Mouse (Mus musculus) heart, adult 9 months (tissue): ENCODE data around the gene Igf1r.
A peak's percentile ranks its signal among the peaks of the same experiment; 100 is the strongest.

ENCODE experiments used
- DNase-seq, 2 experiments: peaks; one replicate each; pipeline ENCODE4 v3.0.0; 2022; ENCODE audit warnings: low spot score in 2 of 2

Gene Igf1r

DNA sequence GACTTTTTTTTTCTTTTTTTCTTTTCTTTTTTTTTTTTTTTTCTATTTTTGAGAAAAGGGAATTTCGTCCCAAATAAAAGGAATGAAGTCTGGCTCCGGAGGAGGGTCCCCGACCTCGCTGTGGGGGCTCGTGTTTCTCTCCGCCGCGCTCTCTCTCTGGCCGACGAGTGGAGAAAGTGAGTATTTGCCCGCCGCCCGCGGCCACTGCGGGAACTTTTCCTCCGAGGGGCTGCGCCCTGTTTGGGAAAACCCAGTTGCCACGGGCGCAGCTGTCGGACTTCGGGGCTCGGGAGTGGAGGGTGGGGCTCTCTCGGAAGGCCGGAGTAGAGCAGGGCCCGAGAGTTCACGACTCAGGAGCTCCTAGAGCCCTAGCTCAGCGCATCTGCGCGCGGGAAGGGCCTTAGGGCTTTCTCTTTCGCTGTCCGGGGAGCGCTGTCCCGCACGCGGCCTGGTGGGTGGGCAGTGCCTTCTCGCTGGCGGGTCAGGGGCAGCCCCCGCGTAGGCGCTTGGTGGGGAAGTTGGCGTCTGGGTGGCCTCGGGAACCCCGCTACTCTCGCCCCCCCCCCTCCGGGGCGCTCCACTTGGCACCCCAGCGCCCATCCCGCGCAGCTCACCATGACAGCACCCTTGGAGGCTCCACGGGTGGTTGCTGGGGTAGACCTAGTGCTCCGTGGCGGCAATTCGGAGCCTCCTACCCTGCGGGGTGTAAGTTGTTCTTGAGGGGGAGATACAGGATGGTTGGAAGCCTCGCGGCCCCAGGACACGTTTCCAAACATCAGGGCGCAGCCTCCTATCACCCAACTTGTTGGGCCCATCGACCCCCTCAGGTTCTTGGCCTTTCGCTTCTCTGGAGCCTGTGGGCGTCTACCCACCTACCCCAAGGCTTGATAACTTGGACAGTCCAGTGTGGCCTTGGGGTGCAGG lies at the start of gene Igf1r:
Gene Igf1r, plus strand, starts transcription at position 51 of the 924 bp plus-strand sequence.
- peak; percentile 39 to 40 for DNase-seq

DNA sequence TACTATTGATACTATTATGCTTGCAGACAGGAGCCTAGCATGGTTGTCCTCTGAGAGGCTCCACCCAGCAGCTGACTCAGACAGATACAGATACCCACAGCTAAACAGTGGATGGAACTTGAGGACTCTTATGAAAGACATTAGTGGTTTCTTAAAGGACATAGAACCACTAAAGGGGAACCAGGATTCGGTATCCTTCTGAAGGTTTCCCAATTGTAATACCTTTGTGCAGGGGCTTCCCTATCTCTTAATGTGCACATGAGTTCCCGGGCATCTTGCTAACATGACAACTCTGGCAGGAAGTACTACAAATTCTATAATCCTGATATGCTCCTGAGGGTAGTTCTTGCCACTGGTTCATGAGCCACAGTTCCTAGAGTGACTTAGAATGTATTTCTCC lies 46.3 kb upstream of the Igf1r start:
- DNase-seq = no peak

DNA sequence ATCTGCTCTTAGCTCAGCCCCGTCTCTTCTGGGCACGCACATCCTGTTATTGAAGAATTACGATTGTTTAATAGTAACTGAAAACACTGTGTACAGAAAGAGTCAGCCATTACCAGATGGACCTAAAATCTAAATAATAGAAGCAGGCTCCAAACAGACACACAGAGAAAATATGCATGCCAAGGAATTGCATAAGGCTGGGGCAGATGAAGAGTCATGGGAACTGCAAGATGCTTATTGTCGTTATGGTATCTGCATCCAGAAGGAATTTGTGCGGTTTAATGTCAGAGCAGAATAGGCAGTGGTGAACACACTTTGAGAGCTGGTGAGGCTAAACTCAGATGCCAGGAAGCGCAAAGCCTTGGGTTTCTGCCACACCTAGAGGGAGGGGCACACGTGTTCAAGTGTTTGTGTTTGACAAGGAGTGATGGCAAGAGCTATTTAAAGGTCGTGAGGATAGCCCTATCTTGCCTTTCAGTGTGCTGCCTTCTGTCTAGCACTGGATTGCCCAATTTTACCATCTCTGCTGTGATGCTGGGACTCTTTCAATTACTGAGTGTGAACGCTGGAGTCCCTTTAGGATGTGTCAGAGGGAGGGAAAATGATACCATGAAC lies 44.7 kb upstream of the Igf1r start:
- DNase-seq = no peak

DNA sequence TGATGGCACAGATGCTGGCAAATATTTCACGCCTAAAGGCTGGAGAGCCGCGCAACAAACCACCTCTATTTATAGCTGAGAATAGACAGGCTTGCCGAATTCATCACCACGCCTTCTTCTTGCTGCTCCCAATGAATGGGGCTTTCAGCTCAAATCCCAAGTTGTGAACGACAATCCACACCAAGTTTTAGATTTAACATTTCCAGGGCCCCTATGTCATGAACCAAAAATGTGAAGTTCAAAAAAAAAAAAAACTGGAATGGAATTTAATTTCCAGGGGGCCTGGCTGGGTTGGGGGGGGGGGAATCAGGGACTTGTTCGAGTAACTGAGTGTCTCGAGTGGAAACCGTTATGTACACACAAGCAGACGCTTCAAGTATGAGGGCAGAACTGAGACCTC lies 42.1 kb upstream of the Igf1r start:
- DNase-seq = peak; percentile 5 to 12

DNA sequence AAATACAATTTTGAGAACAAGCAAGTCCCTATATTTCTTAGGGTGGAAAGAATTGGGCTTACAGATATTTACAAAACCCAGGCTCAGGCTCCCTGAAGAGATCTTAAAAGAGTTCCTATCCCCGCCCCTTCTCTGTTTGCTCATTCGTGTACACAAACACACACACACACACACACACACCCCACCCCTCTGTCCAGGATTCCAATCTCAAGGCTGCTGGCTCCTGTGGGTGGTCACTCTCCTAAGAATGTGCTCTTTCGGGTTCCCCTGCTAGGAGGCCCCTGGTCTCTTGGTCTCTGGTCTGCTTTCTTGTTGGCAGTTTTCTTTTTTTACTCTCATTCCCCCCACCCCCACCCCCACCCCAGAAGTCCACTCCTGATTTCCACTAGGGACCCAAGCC lies 41.7 kb upstream of the Igf1r start:
- DNase-seq = no peak

DNA sequence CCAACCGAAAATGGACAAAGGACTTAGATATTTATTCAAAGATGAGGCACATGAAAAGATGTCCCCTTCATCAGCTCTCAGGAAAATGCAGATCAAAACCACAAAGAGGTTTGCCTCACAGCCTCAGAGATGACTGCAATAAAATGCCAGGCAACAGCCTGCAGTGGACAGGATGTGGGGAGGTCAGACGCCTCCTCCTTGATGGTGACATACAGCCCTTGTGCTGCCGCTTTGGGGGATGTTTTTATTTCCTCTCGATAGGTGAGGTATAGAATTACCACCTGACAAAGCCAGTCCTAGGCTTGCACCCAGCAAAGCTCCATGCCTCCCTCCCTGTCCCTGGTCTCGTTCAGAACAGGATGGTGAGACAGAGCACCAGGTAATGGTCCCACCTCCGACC lies 40.8 kb upstream of the Igf1r start:
- no peak for DNase-seq

DNA sequence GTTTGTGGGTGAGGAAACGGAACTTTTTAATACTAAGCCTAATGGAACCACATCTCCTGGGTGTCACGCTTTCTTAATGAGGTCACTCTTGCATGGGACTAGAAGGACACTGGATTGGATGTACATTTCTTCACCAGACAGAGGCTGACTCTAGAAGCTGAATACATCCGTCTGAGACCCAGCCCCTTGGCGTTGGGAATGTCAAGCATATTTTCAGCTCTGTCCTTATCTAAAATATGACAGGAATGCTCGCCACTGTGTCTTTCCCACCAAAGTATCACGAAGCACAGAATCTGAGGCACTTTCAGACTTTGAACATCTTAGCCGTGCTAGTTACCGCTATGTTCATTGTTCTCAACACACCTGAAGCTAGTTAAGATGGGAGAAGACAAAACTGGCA lies 35.7 kb upstream of the Igf1r start:
- no peak for DNase-seq

DNA sequence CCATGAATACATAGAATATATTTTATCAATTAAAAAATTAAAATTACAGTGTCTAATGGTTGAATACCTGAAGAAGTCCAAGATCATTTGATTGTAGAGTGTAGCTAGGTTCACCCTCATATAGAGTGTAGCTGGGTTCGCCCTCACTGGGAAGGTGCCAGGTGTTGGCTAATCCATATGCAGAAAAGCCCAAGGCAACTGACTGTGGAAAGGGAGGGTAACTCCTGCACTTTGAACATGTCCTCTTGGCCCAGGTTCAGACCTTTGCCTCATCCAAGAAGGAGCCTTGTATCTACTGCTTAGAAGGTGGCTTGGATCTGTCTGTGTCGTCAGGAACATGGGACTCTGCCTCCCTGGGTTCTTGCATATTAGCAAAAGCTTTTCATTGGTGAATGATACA lies 34.9 kb upstream of the Igf1r start:
- DNase-seq = no peak

DNA sequence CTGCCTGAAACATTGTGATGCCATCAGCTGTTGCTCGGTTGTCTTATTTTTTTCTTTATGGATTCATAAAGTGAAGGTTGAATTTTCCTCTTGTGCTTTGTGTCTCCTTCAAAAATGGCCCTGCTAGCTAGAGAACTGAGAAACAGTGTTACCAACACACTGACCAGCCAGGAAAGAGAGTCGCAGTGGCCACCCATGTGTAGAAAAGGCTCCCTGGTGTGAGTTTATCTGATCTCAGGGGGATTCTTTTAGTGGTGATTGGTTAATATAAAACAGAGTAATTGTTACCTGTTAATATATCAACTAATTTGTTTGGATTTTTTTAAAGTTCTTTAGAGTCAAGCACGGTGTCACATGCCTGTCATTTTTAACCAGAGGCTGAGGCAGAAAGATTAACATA lies 33.2 kb upstream of the Igf1r start:
- no peak for DNase-seq

DNA sequence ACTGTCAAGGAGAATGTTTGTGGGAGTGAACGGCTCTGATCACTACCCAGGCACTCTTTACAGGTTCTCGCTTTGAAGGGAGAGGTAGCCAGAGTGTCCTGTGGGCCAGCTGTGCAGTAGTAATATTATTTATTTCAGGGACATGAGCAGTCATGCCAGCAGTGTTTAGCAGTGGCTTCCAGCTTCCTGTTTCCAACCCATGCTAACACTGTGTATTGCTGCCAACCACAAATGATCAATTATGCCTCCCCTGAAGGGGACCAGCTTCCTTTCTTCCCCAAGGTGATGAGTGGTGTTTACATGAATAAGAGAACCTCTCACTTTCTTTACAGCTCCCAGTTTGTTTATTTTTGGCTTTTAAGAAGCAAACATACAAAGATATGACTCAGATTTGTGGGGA lies 28.4 kb upstream of the Igf1r start:
- no peak for DNase-seq

DNA sequence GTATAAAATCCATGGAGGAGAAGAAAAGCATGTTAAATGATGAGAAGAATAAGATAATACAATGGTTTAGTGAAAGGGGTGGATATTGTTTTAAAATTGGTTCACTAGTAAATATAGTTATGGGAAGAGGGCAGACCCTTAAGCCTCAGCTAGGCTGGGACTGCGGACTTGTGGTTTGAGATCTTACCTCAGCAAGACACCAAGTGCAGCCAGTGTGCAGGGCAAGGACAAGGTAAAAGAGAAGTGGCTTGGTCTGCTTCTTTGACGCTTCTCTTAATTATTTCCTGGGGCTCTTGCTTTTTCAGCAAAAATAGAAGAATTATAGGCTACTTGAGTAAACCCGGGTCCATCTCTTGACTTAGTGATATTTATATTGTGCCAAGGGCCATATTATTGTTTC lies 22.5 kb upstream of the Igf1r start:
- no peak for DNase-seq

DNA sequence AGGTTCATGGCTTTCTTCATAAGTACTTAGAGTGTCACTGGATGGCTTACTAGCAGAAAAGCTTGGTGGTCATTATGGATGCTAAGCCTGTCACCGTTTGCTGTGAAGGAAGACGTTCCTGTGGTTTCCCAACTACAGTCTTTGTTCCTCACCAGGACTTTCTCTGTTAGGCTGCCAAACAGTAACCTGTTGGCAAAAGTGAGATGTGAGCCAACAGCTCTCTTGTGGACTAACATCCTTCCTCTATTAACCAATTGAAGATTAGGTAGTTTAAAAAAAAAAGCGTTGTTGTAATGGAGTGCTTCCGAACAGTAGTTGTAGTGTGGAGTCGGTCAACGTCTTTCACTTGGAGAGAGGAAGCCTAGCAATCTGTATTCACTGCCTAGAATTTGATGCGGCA lies 15.8 kb upstream of the Igf1r start:
- DNase-seq = no peak

DNA sequence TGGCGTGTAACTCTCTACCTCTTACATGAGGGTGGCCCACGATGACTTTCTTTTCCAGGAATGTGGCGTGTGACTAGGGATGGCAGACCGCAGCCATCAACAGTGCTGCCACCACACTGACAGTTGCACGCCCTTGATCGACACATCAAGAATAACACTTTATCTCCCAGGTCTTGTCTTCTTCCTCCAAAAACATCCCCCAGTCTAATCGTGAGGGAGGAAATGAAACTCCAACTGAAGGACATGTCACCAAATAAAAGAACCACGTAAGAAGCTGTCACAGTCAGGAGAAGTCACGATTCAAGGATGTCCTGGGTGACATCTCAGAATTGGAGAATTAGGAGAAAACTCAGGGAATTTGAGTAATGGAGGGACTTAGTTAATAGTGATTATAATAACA lies 8.8 kb upstream of the Igf1r start:
- no peak for DNase-seq

DNA sequence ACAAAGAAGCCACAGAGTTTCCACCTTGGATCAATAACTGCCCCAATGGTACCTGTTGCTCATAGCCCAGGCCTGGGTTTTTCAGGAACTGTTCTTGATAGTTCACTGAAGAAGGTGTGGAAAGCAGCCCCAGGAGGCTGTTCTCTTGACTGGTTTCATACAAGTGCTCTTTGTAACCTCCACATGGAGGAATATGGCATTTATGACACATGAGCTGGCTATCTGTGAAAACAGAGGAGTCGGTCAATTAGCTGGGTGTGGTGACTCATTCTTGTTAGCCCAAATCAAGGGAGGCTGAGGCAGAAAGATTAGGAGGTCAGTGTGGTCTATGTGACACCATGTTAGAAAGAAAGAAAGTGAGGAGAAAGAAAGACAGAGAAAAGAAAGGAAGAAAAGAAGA lies 5.7 kb upstream of the Igf1r start:
- DNase-seq = no peak

DNA sequence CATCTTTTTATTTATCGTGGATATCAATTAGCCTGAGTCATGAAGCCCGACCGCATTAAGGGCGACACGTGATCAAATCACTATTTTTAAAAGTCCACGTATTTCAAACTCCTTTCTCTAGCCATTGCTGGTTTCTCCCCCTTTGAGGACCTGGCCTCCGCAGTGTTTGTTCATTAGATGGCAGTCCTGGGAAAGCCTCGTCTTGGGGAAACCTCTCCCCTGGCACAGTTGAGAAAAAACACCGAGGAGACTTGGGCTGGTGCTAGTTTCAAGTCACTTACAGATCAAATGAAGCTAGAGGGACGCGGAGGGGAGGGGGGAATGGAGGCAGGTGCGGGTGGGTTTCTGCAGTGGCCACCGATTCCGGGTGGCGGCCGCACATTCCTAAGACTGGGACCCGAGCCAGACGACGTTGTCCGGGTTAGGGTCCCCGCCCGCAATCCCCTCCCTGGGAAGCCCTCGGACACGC lies 2.2 kb upstream of the Igf1r start:
- no peak for DNase-seq

DNA sequence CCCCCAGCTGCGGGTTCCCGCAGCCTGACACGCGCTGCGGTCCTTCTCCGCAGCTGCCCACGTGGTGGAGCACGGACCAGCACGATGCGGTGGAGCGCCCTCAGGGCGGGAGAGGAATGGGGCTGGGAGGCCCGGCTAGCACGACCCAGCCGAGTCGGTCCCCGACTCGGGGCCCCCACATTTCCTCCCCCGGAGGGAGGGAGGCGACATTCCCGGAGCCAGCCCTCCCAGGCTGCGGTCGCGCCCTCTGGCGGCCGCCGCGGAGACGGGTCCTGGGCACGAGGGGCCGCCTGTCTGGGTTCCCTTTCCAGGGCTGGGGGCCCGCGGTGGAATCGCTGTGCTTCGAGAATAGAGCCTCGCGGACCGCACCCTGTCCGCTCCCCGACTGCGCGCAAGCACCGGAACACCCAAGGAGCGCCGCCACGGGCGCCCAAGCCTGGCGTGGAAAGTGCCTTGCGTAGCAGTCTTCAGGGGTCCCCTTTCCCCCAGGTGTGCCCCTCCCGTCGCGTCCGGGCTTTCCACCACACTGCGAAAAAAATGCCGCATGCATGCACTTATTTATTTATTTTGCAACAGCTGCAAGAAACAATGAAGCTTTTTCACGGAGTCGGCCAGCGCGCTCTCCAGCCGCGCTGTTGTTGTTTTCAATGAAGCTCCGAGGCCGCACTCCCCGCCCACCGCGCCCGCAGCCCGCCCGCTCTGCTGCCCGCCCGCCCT lies 1.7 kb upstream of the Igf1r start:
- peak; percentile 81 to 82 for DNase-seq

DNA sequence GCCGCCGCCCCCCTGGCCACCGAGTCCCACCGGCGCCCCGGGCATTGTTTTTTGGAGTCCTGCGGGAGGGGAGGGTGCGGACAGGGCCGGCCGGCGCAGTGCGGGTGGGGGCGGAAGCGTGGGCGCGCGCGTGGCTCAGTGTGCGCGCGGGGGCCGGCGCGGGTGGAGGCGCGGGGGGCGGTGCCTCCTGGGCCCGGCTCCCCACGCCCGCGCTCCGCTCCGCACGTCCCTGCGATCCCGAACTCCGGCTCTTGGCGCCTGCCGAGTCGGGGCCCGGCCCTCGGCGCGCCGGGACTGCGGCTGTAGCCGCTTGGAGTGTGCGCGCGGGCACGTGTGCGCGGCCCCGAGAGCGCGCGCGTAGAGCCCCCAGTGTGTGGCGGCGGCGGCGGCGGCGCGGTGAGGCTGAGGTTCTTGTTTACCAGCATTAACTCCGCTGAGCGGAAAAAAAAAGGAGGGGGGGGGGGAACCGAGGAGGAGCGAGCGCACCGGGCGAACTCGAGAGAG lies 1.0 kb upstream of the Igf1r start:
- peak; percentile 95 to 97 for DNase-seq

DNA sequence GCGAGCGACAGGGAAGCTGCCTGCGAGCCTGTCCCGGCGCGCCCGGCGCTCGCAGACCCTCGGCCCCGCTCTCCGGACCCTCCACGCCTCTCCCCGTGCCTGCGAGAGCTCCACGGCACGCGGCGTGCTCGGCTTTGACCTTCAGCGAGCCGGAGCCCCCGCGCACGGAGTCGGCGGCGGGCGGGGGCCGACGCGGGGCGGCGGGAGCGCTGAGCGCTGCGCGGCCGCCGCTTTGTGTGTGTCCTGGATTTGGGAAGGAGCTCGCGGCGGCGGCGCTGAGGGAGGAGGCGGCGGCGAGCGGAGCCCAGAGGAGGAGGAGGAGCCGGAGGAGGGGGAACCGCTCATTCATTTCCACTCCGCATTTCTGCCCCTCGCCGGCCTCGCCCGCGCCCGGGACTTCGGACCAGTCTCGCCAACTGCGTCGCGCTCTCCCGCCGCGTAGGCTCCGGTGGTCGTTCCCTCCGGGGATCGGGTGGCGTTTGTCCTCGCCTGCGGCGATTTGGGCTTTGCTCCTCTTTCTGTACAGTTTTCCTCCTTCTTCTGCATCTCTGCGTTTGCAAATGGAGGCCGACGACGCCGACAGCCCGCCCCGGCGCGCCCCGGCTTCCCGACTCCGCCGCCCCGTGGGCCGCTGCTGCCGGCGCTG lies 468 bp upstream of the Igf1r start:
- peak; percentile 70 to 72 for DNase-seq

DNA sequence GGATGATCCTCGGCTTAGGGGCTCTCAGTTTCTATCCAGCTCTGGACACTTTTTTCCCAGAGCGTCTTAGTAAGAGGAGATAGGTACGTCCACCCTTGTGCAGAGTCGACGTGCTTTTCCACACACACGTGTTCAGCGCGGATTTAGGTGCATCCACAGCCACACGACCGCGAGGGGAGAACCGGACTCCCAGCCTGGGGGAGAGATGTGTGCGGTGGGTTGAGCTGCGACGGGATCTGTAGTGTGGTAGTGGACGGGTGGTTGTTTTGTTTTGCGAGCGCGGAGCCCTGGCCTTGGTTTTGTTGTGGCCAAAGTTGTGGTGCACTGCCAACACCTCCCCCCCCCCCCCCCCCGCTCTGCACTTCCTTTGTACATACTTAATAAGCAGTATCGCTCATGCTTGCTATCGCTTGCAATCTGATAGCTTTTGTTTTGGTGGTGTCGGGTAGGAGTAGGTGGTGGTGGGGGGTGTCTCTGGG lies 1.2 kb downstream of the Igf1r start:
- peak in 1 of 2 experiments; percentile 24 for DNase-seq

DNA sequence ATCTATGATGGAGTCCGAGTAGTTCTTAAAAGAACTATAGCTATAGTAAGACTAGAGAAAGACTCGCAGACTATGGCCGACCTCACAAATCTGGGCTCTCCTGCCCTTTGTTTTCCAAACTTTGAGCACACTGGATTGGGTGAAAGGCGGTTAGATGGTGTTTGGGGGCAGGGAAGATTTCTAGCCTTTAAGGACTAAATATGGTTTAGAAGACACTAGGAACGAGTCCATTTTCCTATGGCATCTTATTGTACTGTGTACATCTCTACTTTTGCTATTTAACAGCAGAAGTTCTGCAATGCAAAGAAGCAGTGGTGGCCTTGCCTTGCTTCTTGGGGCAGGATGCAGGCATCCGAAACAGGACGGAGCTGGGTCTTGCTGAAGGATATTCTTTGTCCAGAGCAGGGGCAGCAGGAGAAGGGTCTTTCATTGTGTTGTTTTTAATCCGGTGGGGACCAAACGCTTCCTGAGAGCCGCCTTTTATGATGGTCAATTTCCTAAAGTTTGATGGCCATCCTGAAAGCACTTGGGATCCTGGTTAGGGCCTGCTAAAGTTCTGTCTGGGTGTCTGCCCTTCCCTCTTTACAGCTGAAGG lies 2.1 kb downstream of the Igf1r start:
- no peak for DNase-seq

DNA sequence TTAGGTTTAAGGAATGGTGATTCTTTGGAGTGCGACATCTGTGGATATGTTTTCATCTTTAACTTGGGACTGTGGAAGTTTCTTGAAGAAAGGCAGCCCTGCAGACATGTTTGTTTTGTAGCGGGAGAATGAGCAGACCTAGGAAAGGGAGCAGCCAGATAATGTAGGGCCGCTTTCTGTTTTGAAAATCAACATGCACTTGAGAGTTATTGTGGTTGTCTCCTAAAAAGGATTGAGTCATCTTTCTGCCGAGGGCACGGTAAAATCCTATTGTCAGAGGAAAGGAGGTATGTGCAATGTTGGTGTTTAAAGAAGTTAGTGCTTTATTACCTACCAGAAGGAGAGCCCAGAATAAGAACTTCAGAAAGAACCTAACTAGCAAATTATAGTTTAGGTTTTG lies 2.6 kb downstream of the Igf1r start:
- DNase-seq = no peak
